Mouse (Mus musculus): ENCODE measurements around the gene Gpr137.

- no peak for TF ChIP-seq CTCF (IDR thresholded peaks at IDR 0.05; ENCODE audit: control insufficient read depth, insufficient read depth, insufficient read length)
- TF ChIP-seq MYOD1 (IDR thresholded peaks at IDR 0.05; ENCODE audit: control insufficient read depth, insufficient read length, low read depth) = no peak
Observed at GRCm38 (mm10) chr19:6914540-6914939, 27.7 kb downstream of the Gpr137 start.

Data from C2C12 (cell line).